Mouse (Mus musculus) myocyte (in vitro differentiated cells): ENCODE measurements at regions not wholly inside any gene's neighbourhood (a gene's known extent, or its start where the extent isn't known, plus 50 kb on each side); places are given as distances from the start of the nearest gene placed in this dataset.

Experiments
- H3K27me3 ChIP-seq: one replicate; pipeline ENCODE4 v1.6.1; 2011; ENCODE audit not compliant: control insufficient read depth, insufficient read depth, insufficient read length
- H3K36me3 ChIP-seq: one replicate; pipeline ENCODE4 v1.6.1; 2011; ENCODE audit not compliant: control insufficient read depth, insufficient read depth
- H3K4me2 ChIP-seq: one replicate; pipeline ENCODE4 v1.6.1; 2011; ENCODE audit warnings: low read depth, control low read depth
- H3K4me3 ChIP-seq: one replicate; pipeline ENCODE4 v1.5.1; 2011; ENCODE audit warnings: mild to moderate bottlenecking, control low read depth, moderate library complexity
- H3K79me2 ChIP-seq: one replicate; pipeline ENCODE4 v1.6.1; 2011; ENCODE audit not compliant: control insufficient read depth, insufficient read depth
- H3ac ChIP-seq: one replicate; pipeline ENCODE4 v1.6.1; 2011; ENCODE audit not compliant: control insufficient read depth, insufficient read length
- CEBPB ChIP-seq: IDR thresholded peaks from 2 replicates; pipeline ENCODE4 v1.6.1; 2011; ENCODE audit warnings: mild to moderate bottlenecking, moderate library complexity; ENCODE audit not compliant: poor library complexity, insufficient read depth, severe bottlenecking
- E2F4 ChIP-seq: IDR thresholded peaks from one replicate; pipeline ENCODE4 v1.6.1; 2011; ENCODE audit warnings: mild to moderate bottlenecking, control low read depth, moderate library complexity; ENCODE audit not compliant: insufficient read depth
- MAX ChIP-seq: IDR thresholded peaks from one replicate; pipeline ENCODE4 v1.6.1; 2011; ENCODE audit warnings: low read depth, mild to moderate bottlenecking, control low read depth
- MYOD1 ChIP-seq, 3 experiments: IDR thresholded peaks; one replicate each; pipeline ENCODE4 v1.6.1; 2011; ENCODE audit warnings: control low read depth in 2 of 3, low read depth in 2 of 3, mild to moderate bottlenecking in 2 of 3, moderate library complexity in 1 of 3; ENCODE audit not compliant: insufficient read length in 2 of 3, control insufficient read depth in 1 of 3
- MYOG ChIP-seq, 3 experiments: IDR thresholded peaks; one replicate each; pipeline ENCODE4 v1.6.1; 2011; ENCODE audit warnings: control low read depth in 2 of 3, low read depth in 2 of 3, mild to moderate bottlenecking in 2 of 3; ENCODE audit not compliant: insufficient read length in 2 of 3, control insufficient read depth in 1 of 3, insufficient read depth in 1 of 3
- POLR2A ChIP-seq: IDR thresholded peaks from one replicate; pipeline ENCODE4 v1.6.1; 2011; ENCODE audit warnings: low read depth, mild to moderate bottlenecking, control low read depth, moderate library complexity; ENCODE audit not compliant: insufficient read length
- POLR2AphosphoS2 ChIP-seq: IDR thresholded peaks from one replicate; pipeline ENCODE4 v1.6.1; 2011; ENCODE audit warnings: low read depth, control low read depth; ENCODE audit not compliant: insufficient read length
- REST ChIP-seq: IDR thresholded peaks from one replicate; pipeline ENCODE4 v1.6.1; 2011; ENCODE audit warnings: mild to moderate bottlenecking, control low read depth, moderate library complexity; ENCODE audit not compliant: insufficient read depth, insufficient read length
- SRF ChIP-seq: IDR thresholded peaks from one replicate; pipeline ENCODE4 v1.6.1; 2011; ENCODE audit warnings: low read depth; ENCODE audit not compliant: control insufficient read depth, insufficient read length
- TCF12 ChIP-seq: IDR thresholded peaks from one replicate; pipeline ENCODE4 v1.6.1; 2011; ENCODE audit warnings: mild to moderate bottlenecking, control low read depth; ENCODE audit not compliant: poor library complexity, insufficient read depth, severe bottlenecking
- TCF3 ChIP-seq: IDR thresholded peaks from one replicate; pipeline ENCODE4 v1.6.1; 2011; ENCODE audit warnings: low read depth, control low read depth; ENCODE audit not compliant: insufficient read length
- USF1 ChIP-seq: IDR thresholded peaks from one replicate; pipeline ENCODE4 v1.6.1; 2011; ENCODE audit warnings: low read depth, mild to moderate bottlenecking, control low read depth, moderate library complexity

GRCm38 (mm10) chr13:90526998-90527397 lies 378.2 kb downstream of the Atp6ap1l start:
- Histone ChIP-seq H3K36me3 (no peaks in the 10 kb centered on the region), H3ac (no peak overlapping the region), H3K27me3 (no peaks in the 10 kb centered on the region), H3K79me2 (no peaks in the 10 kb centered on the region), H3K4me3 (no peak overlapping the region), H3K4me2 (no peak overlapping the region)
- TF ChIP-seq POLR2AphosphoS2: no peak
- no peak for TF ChIP-seq MAX
- no peak for TF ChIP-seq TCF3
- no peak for TF ChIP-seq USF1
- no peak for TF ChIP-seq REST
- no peak for TF ChIP-seq E2F4
- no peak for TF ChIP-seq TCF12
- TF ChIP-seq MYOD1 (IDR thresholded peaks at IDR 0.05; ENCODE audit: control insufficient read depth in 1 of 3, insufficient read length in 2 of 3, low read depth in 2 of 3): no peak
- TF ChIP-seq CEBPB: no peak
- no peak for TF ChIP-seq SRF

DNA sequence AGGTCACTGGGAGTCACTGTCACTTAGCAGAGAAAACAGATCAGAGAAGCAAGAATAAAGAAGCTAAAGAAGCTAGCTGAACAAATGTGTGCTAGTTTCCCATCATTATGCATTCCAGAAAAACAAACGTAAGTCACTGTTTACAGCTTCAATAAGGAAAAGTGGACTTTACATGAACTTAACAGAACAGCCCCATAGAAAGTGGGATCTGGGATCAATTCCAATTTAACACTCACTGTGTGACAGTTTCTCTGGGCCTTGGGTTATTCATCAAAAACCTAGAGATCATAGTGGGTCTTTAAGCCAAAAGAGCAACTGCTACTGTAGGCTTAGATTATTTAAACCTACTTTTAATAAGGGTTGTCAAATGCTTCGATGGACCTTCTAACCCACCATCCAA lies 379.4 kb downstream of the Atp6ap1l start:
- H3K36me3 ChIP-seq: no peaks in the 10 kb centered on the region
- no peak overlapping the region for H3ac ChIP-seq
- TF ChIP-seq E2F4: no peak
- no peak for TF ChIP-seq TCF12
- no peak for TF ChIP-seq POLR2A
- TF ChIP-seq MAX: no peak
- no peak for TF ChIP-seq SRF
- TF ChIP-seq USF1: no peak
- no peak for TF ChIP-seq TCF3
- TF ChIP-seq MYOD1 (IDR thresholded peaks at IDR 0.05; ENCODE audit: control insufficient read depth in 1 of 3, insufficient read length in 2 of 3, low read depth in 2 of 3): no peak
- no peak for TF ChIP-seq CEBPB
- TF ChIP-seq POLR2AphosphoS2: no peak
- no peak for TF ChIP-seq MYOG (IDR thresholded peaks at IDR 0.05; ENCODE audit: control insufficient read depth in 1 of 3, insufficient read depth in 1 of 3, insufficient read length in 2 of 3, low read depth in 2 of 3)
- no peak for TF ChIP-seq REST
- no peak overlapping the region for H3K4me3 ChIP-seq
- H3K4me2 ChIP-seq: no peak overlapping the region
- H3K27me3 ChIP-seq: no peaks in the 10 kb centered on the region
- H3K79me2 ChIP-seq: no peaks in the 10 kb centered on the region

DNA sequence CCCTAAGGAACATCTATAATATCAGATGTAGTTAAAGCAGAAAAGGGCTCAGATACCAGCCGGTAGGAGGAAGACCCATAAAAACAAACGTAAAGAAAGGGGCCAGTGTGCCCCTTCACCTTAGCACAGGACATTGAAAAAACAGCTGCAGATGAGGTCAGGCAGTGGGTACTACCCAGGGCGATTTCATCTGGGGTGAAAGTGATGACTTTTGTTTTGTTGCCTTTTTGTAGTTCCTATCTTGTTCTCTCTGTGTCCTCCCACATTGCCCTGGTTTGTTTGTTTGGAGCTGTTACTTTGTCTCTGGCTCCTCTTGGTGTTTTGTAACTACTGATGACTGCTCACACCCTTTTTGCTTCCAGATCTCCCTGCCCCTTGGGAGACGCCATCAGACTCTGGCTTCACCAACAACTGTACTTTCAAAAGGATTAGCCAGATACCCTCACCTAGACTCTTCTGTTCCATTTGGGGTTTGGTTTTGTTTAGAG lies 383.4 kb downstream of the Atp6ap1l start:
- peak overlapping the region; percentile 27 for H3K4me2 ChIP-seq
- no peak overlapping the region for H3ac ChIP-seq
- H3K36me3 ChIP-seq: no peaks in the 10 kb centered on the region
- H3K79me2 ChIP-seq: no peaks in the 10 kb centered on the region
- no peak overlapping the region for H3K4me3 ChIP-seq
- H3K27me3 ChIP-seq: no peaks in the 10 kb centered on the region
- TF ChIP-seq MYOG (IDR thresholded peaks at IDR 0.05; ENCODE audit: control insufficient read depth in 1 of 3, insufficient read depth in 1 of 3, insufficient read length in 2 of 3, low read depth in 2 of 3): no peak
- no peak for TF ChIP-seq SRF
- no peak for TF ChIP-seq TCF12
- no peak for TF ChIP-seq USF1
- no peak for TF ChIP-seq TCF3
- no peak for TF ChIP-seq REST
- no peak for TF ChIP-seq POLR2AphosphoS2
- no peak for TF ChIP-seq MAX
- TF ChIP-seq MYOD1 (IDR thresholded peaks at IDR 0.05; ENCODE audit: control insufficient read depth in 1 of 3, insufficient read length in 2 of 3, low read depth in 2 of 3): no peak
- TF ChIP-seq POLR2A: no peak
- no peak for TF ChIP-seq E2F4
- TF ChIP-seq CEBPB: no peak

DNA sequence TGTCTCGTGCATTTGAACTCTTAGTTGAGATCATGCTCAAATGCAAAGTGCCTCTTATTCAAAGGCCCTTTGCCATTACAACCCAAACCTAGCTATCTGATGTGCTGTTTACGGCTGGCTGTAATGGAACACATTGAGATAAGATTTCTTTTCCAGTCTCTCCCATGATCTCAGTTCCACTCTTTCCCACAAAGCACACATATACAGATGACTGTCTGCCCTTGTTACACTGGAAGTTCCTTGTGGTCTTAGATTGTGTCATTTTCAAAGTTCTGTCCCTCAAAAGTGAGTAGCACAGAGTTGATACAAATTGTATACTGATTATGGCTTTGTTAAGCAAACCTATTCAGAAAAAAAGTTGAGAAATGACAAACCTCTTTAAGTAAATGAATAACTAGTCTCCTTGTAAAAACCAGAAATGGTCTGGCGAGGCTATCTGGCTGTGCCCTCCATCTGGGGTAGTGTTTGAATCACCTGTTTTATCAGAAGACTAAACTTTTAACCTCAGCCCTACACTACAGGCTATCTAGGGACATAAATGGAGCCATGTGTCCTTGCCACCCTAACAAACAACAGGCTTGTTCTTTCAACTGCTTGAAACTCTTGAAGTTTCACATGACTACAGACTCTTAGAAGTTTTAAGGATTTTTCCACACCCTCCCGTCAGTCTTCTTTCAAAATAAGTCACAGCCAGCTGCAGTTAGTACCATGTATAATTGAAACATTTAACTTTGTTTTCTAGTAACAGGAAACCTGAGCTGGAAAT lies 384.0 kb downstream of the Atp6ap1l start:
- Histone ChIP-seq H3K27me3 (no peaks in the 10 kb centered on the region), H3ac (no peak overlapping the region), H3K4me2 (no peak overlapping the region), H3K4me3 (no peak overlapping the region), H3K36me3 (no peaks in the 10 kb centered on the region), H3K79me2 (no peaks in the 10 kb centered on the region)
- no peak for TF ChIP-seq MYOG (IDR thresholded peaks at IDR 0.05; ENCODE audit: control insufficient read depth in 1 of 3, insufficient read depth in 1 of 3, insufficient read length in 2 of 3, low read depth in 2 of 3)
- TF ChIP-seq TCF3: no peak
- no peak for TF ChIP-seq E2F4
- no peak for TF ChIP-seq MYOD1 (IDR thresholded peaks at IDR 0.05; ENCODE audit: control insufficient read depth in 1 of 3, insufficient read length in 2 of 3, low read depth in 2 of 3)
- TF ChIP-seq TCF12: no peak
